Mouse (Mus musculus): ENCODE measurements at regions not wholly inside any gene's neighbourhood (a gene's known extent, or its start where the extent isn't known, plus 50 kb on each side); places are given as distances from the start of the nearest gene placed in this dataset.
A peak's percentile ranks its signal among the peaks of the same experiment; 100 is the strongest.

- Histone ChIP-seq H3K9ac (replicated peaks; ENCODE audit: low read depth) (no peak overlapping the region), H3K4me2 (replicated peaks; ENCODE audit: low read depth, low read length) (no peak overlapping the region), H3K4me1 (ENCODE audit: insufficient read depth, low read depth, low read length) (no peaks in the 10 kb centered on the region), H3K4me3 (ENCODE audit: low read depth, low read length) (no peak overlapping the region), H3K36me3 (ENCODE audit: insufficient read depth, low read length) (no peaks in the 10 kb centered on the region), H3K27me3 (replicated peaks; ENCODE audit: insufficient read depth, low read length) (no peaks in the 10 kb centered on the region), H3K27ac (ENCODE audit: low read length) (no peak overlapping the region), H3K9me3 (ENCODE audit: low read length) (no peaks in the 10 kb centered on the region)
- DNase-seq (ENCODE audit: low spot score) = no peak
- 40% methylated on average over 11 of the region's 11 CpGs for WGBS
- TF ChIP-seq CTCF (IDR thresholded peaks at IDR 0.05) (no peak), EP300 (IDR thresholded peaks at IDR 0.05) (no peak)
- ATAC-seq = no peak
These were observed 159.6 kb upstream of the Lsm8 start for GRCm38 (mm10) chr6:18688652-18689348.

- H3K4me1 ChIP-seq (ENCODE audit: insufficient read depth, low read depth, low read length) = no peaks in the 10 kb centered on the region
- WGBS = 32% methylated on average over 5 of the region's 5 CpGs
- H3K4me3 ChIP-seq (ENCODE audit: low read depth, low read length) = no peak overlapping the region
- no peak overlapping the region for H3K27ac ChIP-seq (ENCODE audit: low read length)
- TF ChIP-seq CTCF (IDR thresholded peaks at IDR 0.05) = no peak
- TF ChIP-seq EP300 (IDR thresholded peaks at IDR 0.05) = peak; percentile 88
- H3K36me3 ChIP-seq (ENCODE audit: insufficient read depth, low read length) = no peaks in the 10 kb centered on the region
- no peaks in the 10 kb centered on the region for H3K27me3 ChIP-seq (replicated peaks; ENCODE audit: insufficient read depth, low read length)
- DNase-seq (ENCODE audit: low spot score) (peak; percentile 57), ATAC-seq (peak; percentile 65; the same call in 1 of the 2 replicates)
- H3K9me3 ChIP-seq (ENCODE audit: low read length) = no peaks in the 10 kb centered on the region
- no peak overlapping the region for H3K9ac ChIP-seq (replicated peaks; ENCODE audit: low read depth)
- H3K4me2 ChIP-seq (replicated peaks; ENCODE audit: low read depth, low read length) = no peak overlapping the region
These were observed 150.8 kb upstream of the Lsm8 start for GRCm38 (mm10) chr6:18697536-18697935.

- Histone ChIP-seq H3K4me3 (ENCODE audit: low read depth, low read length) (no peak overlapping the region), H3K4me1 (ENCODE audit: insufficient read depth, low read depth, low read length) (no peaks in the 10 kb centered on the region), H3K4me2 (replicated peaks; ENCODE audit: low read depth, low read length) (no peak overlapping the region), H3K9ac (replicated peaks; ENCODE audit: low read depth) (no peak overlapping the region), H3K27me3 (replicated peaks; ENCODE audit: insufficient read depth, low read length) (no peaks in the 10 kb centered on the region), H3K9me3 (ENCODE audit: low read length) (no peaks in the 10 kb centered on the region), H3K27ac (ENCODE audit: low read length) (no peak overlapping the region), H3K36me3 (ENCODE audit: insufficient read depth, low read length) (no peaks in the 10 kb centered on the region)
- 37% methylated on average over 4 of the region's 4 CpGs for WGBS
- ATAC-seq (peak; percentile 43; the same call in 1 of the 2 replicates), DNase-seq (ENCODE audit: low spot score) (peak; percentile 50)
- TF ChIP-seq EP300 (IDR thresholded peaks at IDR 0.05) = peak; percentile 48; the same call in 1 of the 2 replicates
- TF ChIP-seq CTCF (IDR thresholded peaks at IDR 0.05) = no peak
These were observed 149.2 kb upstream of the Lsm8 start for GRCm38 (mm10) chr6:18698989-18699728.

- TF ChIP-seq CTCF (IDR thresholded peaks at IDR 0.05) = no peak
- TF ChIP-seq EP300 (IDR thresholded peaks at IDR 0.05) = no peak
- ATAC-seq = no peak
- no peak overlapping the region for H3K4me2 ChIP-seq (replicated peaks; ENCODE audit: low read depth, low read length)
- no peaks in the 10 kb centered on the region for H3K4me1 ChIP-seq (ENCODE audit: insufficient read depth, low read depth, low read length)
- no peak overlapping the region for H3K27ac ChIP-seq (ENCODE audit: low read length)
- no peaks in the 10 kb centered on the region for H3K27me3 ChIP-seq (replicated peaks; ENCODE audit: insufficient read depth, low read length)
- H3K9ac ChIP-seq (replicated peaks; ENCODE audit: low read depth) = no peak overlapping the region
- no peak for DNase-seq (ENCODE audit: low spot score)
- no peaks in the 10 kb centered on the region for H3K36me3 ChIP-seq (ENCODE audit: insufficient read depth, low read length)
- no peaks in the 10 kb centered on the region for H3K9me3 ChIP-seq (ENCODE audit: low read length)
- 39% methylated on average over 12 of the region's 12 CpGs for WGBS
- no peak overlapping the region for H3K4me3 ChIP-seq (ENCODE audit: low read depth, low read length)
These were observed 148.5 kb upstream of the Lsm8 start for GRCm38 (mm10) chr6:18699729-18700386.

- ATAC-seq (no peak), DNase-seq (ENCODE audit: low spot score) (no peak)
- H3K36me3 ChIP-seq (ENCODE audit: insufficient read depth, low read length) = no peaks in the 10 kb centered on the region
- H3K27me3 ChIP-seq (replicated peaks; ENCODE audit: insufficient read depth, low read length) = no peaks in the 10 kb centered on the region
- WGBS = 76% methylated on average over 1 of the region's 1 CpGs
- no peaks in the 10 kb centered on the region for H3K9me3 ChIP-seq (ENCODE audit: low read length)
- H3K9ac ChIP-seq (replicated peaks; ENCODE audit: low read depth) = no peak overlapping the region
- H3K27ac ChIP-seq (ENCODE audit: low read length) = no peak overlapping the region
- TF ChIP-seq CTCF (IDR thresholded peaks at IDR 0.05) = no peak
- TF ChIP-seq EP300 (IDR thresholded peaks at IDR 0.05) = no peak
- no peaks in the 10 kb centered on the region for H3K4me1 ChIP-seq (ENCODE audit: insufficient read depth, low read depth, low read length)
- no peak overlapping the region for H3K4me2 ChIP-seq (replicated peaks; ENCODE audit: low read depth, low read length)
- H3K4me3 ChIP-seq (ENCODE audit: low read depth, low read length) = no peak overlapping the region
These were observed 137.6 kb upstream of the Lsm8 start for GRCm38 (mm10) chr6:18710763-18711162.

GRCm38 (mm10) chr6:18748859-18749258 lies 99.5 kb upstream of the Lsm8 start:
- no peaks in the 10 kb centered on the region for H3K27me3 ChIP-seq (replicated peaks; ENCODE audit: insufficient read depth, low read length)
- H3K4me3 ChIP-seq (ENCODE audit: low read depth, low read length) = no peak overlapping the region
- H3K9me3 ChIP-seq (ENCODE audit: low read length) = no peaks in the 10 kb centered on the region
- no peak overlapping the region for H3K9ac ChIP-seq (replicated peaks; ENCODE audit: low read depth)
- WGBS = 86% methylated on average over 2 of the region's 2 CpGs
- no peaks in the 10 kb centered on the region for H3K36me3 ChIP-seq (ENCODE audit: insufficient read depth, low read length)
- no peaks in the 10 kb centered on the region for H3K4me1 ChIP-seq (ENCODE audit: insufficient read depth, low read depth, low read length)
- no peak overlapping the region for H3K4me2 ChIP-seq (replicated peaks; ENCODE audit: low read depth, low read length)
- ATAC-seq (no peak), DNase-seq (ENCODE audit: low spot score) (no peak)
- no peak overlapping the region for H3K27ac ChIP-seq (ENCODE audit: low read length)
- TF ChIP-seq CTCF (IDR thresholded peaks at IDR 0.05) (no peak), EP300 (IDR thresholded peaks at IDR 0.05) (no peak)

Data from lung, postnatal 0 days (tissue).